Mouse (Mus musculus) urinary bladder, postnatal 0 days (tissue): Measurements from ENCODE around the gene Pth2. TPM values are rescaled to one million over a fixed set of nuclear protein-coding genes. Genes with fewer than 3 reads are reported as not detected.

ENCODE experiments used
- microRNA-seq: library from miRNA; unstranded; fragments of <30 nt; microRNA quantifications from one replicate; pipeline ENCODE4, GENCODE M21; 2016
- polyA plus RNA-seq: library from polyadenylated mRNA; unstranded; fragments of >200 nt; fragmentation: Nextera tagmentation; extraction: Ambion mirVana; gene quantifications from 2 replicates; pipeline ENCODE4 v1.2.1, GENCODE M21; 2015

Pth2 gene
- polyA plus RNA-seq: not detected in 2 replicates

DNA sequence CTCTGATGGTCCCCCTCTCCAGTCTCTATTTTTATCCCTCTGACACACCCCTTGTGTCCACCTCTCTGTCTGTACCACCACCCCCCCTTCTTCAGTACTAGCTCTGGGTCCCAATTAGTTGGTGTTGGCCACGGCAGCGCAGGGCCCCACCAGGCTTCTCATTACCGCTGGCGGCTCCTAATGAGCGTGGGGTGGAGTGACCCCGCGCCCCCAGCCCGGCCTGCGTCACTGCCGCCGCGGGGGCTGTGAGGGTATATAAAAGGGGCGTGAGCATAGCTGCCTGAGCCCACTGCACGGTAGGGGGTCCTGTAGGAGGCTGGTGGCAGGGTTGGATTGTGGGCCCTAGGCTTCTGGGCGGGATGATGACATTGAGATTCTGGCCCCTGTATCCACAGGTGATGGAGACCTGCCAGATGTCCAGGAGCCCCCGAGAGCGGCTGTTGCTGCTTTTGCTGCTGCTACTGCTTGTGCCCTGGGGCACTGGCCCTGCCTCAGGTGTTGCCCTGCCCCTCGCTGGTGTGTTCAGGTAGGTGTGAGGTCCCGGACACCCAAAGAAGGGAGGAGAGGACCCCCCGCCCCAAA is at the start of gene Pth2:
Gene Pth2 (plus strand): TSS at position 100 of the 582 bp plus-strand sequence.

GRCm38 (mm10) chr7:45135993-45136567 is 44.7 kb upstream of the Pth2 start, which contains the start of the genes Gm45713 and Flt3l:
TSS of gene Gm45713 (minus strand) at chr7:45136231.
TSS of gene Flt3l (minus strand) at chr7:45136432.

GRCm38 (mm10) chr7:45154096-45154992 is 26.5 kb upstream of the Pth2 start, which contains the start of the genes Pih1d1 and Aldh16a1:
TSS of gene Pih1d1 (plus strand) at chr7:45154303.
TSS of gene Aldh16a1 (minus strand) at chr7:45154584.

GRCm38 (mm10) chr7:45163735-45164490 is 16.9 kb upstream of the Pth2 start, which contains the start of gene Slc17a7:
TSS of gene Slc17a7 (plus strand) at chr7:45163949.

DNA sequence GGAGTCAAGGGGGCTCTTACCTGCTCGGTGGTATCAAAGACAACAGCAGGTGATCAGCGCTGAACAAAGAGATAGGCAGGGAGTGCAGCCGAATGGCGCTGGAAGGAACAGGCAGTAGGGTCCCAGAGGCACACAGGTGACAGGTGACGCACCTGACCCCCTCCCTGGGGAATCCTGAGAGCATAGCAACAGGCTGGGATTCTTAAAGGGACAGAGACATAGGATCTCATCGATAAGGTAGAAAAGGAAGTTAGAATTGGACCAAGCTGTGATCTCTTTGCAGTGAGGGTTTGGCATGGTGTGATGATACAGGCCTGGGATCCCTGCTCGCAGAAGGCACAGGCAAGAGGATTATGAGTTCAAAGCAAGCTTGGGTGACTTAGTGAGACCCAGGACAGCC is 1.3 kb upstream of the Pth2 start, which contains the start of gene Gfy:
Gene Gfy (minus strand): TSS at position 101 of the 400 bp plus-strand sequence.

DNA sequence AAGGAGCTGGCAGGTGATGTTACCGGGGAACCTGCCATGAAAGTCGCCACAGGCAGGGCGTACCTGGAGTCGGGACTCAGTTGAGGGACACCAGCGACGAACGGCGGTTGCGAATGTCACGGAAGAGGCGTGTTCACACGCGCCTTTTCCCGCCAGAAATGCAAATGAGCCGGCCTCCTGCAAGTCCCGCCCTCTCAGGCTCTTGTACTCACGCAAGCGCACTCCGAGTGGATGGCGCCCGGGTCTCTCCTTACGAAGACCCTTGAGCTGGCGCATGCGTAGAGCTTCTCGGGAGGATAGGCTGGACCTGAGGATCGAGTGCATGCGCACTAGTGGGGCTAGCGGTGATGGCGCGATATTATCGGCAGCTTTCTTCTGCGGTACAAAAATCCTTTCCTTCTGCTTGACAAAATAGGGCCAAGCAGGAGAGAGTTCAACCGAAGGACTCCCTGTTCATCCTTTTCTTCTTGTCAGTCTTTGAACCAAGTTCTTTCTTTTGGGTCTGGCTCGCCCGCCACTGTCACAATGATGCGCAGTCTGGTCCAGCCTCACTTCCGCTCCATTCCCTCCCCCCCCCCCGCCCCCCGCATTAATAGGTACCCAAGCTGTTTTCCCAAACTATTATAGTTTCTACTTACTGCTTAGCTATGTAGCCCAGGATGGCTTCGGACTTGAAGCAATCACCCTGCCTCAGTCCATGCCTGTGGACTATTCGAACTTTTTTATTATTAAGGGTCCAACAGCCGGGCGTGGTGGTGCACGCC is 23.8 kb downstream of the Pth2 start, which contains the start of gene Ccdc155:
Gene Ccdc155 (minus strand): TSS at position 513 of the 764 bp plus-strand sequence.

DNA sequence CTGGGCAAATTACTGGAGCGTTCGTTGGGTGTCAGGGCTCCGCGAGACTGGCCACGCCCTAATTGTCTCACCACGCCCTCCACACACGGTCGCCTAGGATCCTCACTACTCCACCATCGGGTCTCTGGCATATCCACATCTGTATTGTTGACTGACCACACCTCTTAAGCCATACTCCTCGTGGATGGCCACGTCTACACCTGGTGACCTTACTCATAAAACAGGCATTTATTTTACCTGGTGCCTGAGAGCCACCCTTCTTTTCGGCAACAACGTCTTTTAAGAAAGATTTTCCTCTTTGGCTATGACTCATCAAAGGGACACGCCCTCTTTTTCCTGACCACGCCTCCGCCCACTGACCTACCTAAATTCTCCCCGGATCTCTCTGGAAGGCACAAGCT is 31.1 kb downstream of the Pth2 start, which contains the start of gene Dkkl1:
Gene Dkkl1 (minus strand): TSS at position 297 of the 401 bp plus-strand sequence.

GRCm38 (mm10) chr7:45215673-45216441 is 35.1 kb downstream of the Pth2 start, which contains the start of gene Tead2:
TSS of gene Tead2 (plus strand) at chr7:45215753.

Small RNAs within 50 kb of the gene (microRNA-seq; reads per million reads assigned to microRNA genes)
- gene Mir7055: not detected

Other genes starting within 250 kb of the Pth2 start
- gene Tsks, start 237.8 kb upstream of the Pth2 start, polyA plus RNA-seq: 0.23 and 0.39 TPM in 2 replicates
- gene Cpt1c, start 206.1 kb upstream of the Pth2 start, polyA plus RNA-seq: 10.1 and 10.3 TPM in 2 replicates
- gene Prmt1, start 194.4 kb upstream of the Pth2 start, polyA plus RNA-seq: 237 and 244 TPM in 2 replicates
- 52.3 and 56.8 TPM in 2 replicates for gene Irf3, start 183.3 kb upstream of the Pth2 start, polyA plus RNA-seq
- 31.9 and 33.3 TPM in 2 replicates for gene Bcl2l12, start 182.3 kb upstream of the Pth2 start, polyA plus RNA-seq
- 22.9 and 24.6 TPM in 2 replicates for gene Scaf1, start 164.6 kb upstream of the Pth2 start, polyA plus RNA-seq
- gene Rras, start 163.0 kb upstream of the Pth2 start, polyA plus RNA-seq: 342 and 359 TPM in 2 replicates
- 4.3 and 5.6 TPM in 2 replicates for gene Prr12, start 128.1 kb upstream of the Pth2 start, polyA plus RNA-seq
- gene Nosip, start 118.6 kb upstream of the Pth2 start, polyA plus RNA-seq: 33.7 and 38.6 TPM in 2 replicates
- gene Prrg2, start 118.3 kb upstream of the Pth2 start, polyA plus RNA-seq: 22.6 and 23.4 TPM in 2 replicates
- 345 and 360 TPM in 2 replicates for gene Rcn3, start 88.8 kb upstream of the Pth2 start, polyA plus RNA-seq
- gene Fcgrt, start 77.1 kb upstream of the Pth2 start, polyA plus RNA-seq: 134 and 152 TPM in 2 replicates
- gene Rps11, start 56.6 kb upstream of the Pth2 start, polyA plus RNA-seq: 1,079 and 1,156 TPM in 2 replicates
- gene Rpl13a, start 52.2 kb upstream of the Pth2 start, polyA plus RNA-seq: 1,221 and 1,252 TPM in 2 replicates
- gene Gm45713, start 44.8 kb upstream of the Pth2 start, polyA plus RNA-seq: 0.22 and 0.60 TPM in 2 replicates
- gene Flt3l, start 44.6 kb upstream of the Pth2 start, polyA plus RNA-seq: 3.5 and 4.9 TPM in 2 replicates
- 52.0 and 54.3 TPM in 2 replicates for gene Pih1d1, start 26.7 kb upstream of the Pth2 start, polyA plus RNA-seq
- 19.3 and 21.1 TPM in 2 replicates for gene Aldh16a1, start 26.4 kb upstream of the Pth2 start, polyA plus RNA-seq
- gene Slc17a7, start 17.0 kb upstream of the Pth2 start, polyA plus RNA-seq: 0.08 TPM in 1 of 2 replicates, not detected in the other
- not detected in 2 replicates for gene Gfy, start 1.4 kb upstream of the Pth2 start, polyA plus RNA-seq
- gene Ccdc155, start 23.9 kb downstream of the Pth2 start, polyA plus RNA-seq: 0.26 and 0.35 TPM in 2 replicates
- gene Dkkl1, start 31.2 kb downstream of the Pth2 start, polyA plus RNA-seq: 13.9 and 16.5 TPM in 2 replicates
- 39.4 and 41.4 TPM in 2 replicates for gene Tead2, start 34.8 kb downstream of the Pth2 start, polyA plus RNA-seq
- 4.2 and 18.7 TPM in 2 replicates for gene Cd37, start 58.1 kb downstream of the Pth2 start, polyA plus RNA-seq
- not detected in 2 replicates for gene Slc6a16, start 60.1 kb downstream of the Pth2 start, polyA plus RNA-seq
- not detected in 2 replicates for gene Slc6a21, start 96.5 kb downstream of the Pth2 start, polyA plus RNA-seq
- gene Trpm4, start 152.8 kb downstream of the Pth2 start, polyA plus RNA-seq: 17.6 and 18.0 TPM in 2 replicates
- 0.17 and 0.27 TPM in 2 replicates for gene Hrc, start 154.3 kb downstream of the Pth2 start, polyA plus RNA-seq
- gene Ppfia3, start 186.0 kb downstream of the Pth2 start, polyA plus RNA-seq: 0.91 and 2.1 TPM in 2 replicates
- gene Lin7b, start 189.6 kb downstream of the Pth2 start, polyA plus RNA-seq: 23.4 and 26.6 TPM in 2 replicates
- 81.3 and 94.3 TPM in 2 replicates for gene Snrnp70, start 214.7 kb downstream of the Pth2 start, polyA plus RNA-seq
- 0.28 TPM in 1 of 2 replicates, not detected in the other for gene Kcna7, start 224.7 kb downstream of the Pth2 start, polyA plus RNA-seq
- gene Ntf5, start 232.7 kb downstream of the Pth2 start, polyA plus RNA-seq: 3.9 and 4.3 TPM in 2 replicates
- not detected in 2 replicates for gene Lhb, start 239.8 kb downstream of the Pth2 start, polyA plus RNA-seq